10 mouse cellular contexts compared by ENCODE assay signal in the genomic region with DNA sequence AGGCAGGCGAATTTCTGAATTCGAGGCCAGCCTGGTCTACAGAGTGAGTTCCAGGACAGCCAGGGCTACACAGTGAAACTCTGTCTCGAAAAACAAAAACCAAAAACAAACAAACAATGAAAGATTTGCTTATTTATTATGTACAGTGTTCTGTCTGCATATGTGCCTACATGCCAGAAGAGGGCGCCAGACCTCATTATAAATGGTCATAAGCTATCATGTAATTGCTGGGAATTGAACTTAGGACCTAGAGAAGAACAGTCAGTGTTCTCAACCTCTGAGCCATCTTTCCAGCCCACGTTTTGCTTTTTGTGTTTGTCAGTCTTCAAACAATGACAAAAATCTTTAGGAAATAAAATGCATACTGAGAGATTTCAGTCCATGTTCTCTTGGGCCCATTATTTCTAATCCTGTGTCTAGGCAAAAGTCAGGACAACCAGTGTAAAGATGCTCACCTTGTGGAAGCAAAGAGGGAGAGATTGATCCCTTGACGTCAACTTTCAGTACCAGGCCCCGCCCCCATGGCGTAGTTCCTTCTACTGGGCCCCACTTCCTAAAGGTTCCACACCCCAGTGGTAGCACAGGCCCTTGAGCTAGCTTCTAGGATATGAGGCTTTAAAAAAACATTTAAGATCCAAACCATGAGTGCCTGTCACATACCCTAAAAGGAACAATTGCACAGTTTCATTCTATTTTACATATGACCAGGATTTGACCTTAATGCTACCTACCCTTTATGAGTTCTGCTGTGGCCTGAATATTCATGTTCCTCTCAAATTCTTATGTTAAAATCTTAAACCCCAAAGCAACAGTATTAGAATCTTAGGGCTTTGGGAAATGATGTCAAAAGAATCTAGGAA. TPM values are rescaled to one million over a fixed set of nuclear protein-coding genes. Genes with fewer than 3 reads are reported as not detected.
DNase-seq lines count a peak whose midpoint lies in the region; ATAC-seq and TF ChIP-seq lines count a peak whose summit lies in the region.
"Had no signal": no experiment of that assay in that cellular context is flagged by ENCODE, and none has a peak within 500 bp of the region (broad histone marks: within the 10 kb centered on the region; RNA-seq: fewer than 3 reads in every experiment).

No protein-coding gene starts in this region.

- TF ChIP-seq EP300 in heart, postnatal 0 days (IDR thresholded peaks at IDR 0.05; ENCODE audit: low read depth): no peak

- ATAC-seq in heart, postnatal 0 days (ENCODE audit: insufficient read depth, low read depth): no peak
- no peak for ATAC-seq in midbrain, embryonic 15.5 days (replicated peaks)

- H3K9ac ChIP-seq in heart, postnatal 0 days (replicated peaks; ENCODE audit: low read depth, low read length): no peak overlapping the region
- H3K9ac ChIP-seq in midbrain, embryonic 15.5 days: no peak overlapping the region

- intact Hi-C loops in heart, postnatal 14 days (cut with DNase I): no loop called here

- DNase-seq in heart, postnatal 0 days (ENCODE audit: low spot score): no peak
- DNase-seq in heart, postnatal 14 days: no peak
- DNase-seq in thymus, adult 2 months: peak; percentile 14
- no peak for DNase-seq in thymus, adult 18-20 months
- DNase-seq in brain, embryonic 14.5 days (ENCODE audit: low read depth): peak; percentile 32
- peak; percentile 26 for DNase-seq in thymus, postnatal 14 days
- DNase-seq in right cerebral cortex, adult 18-20 months: no peak
- DNase-seq: heart, postnatal 36 days had no signal

- TF ChIP-seq CTCF in heart, postnatal 0 days (IDR thresholded peaks at IDR 0.05; ENCODE audit: low read depth): peak; percentile 36
- TF ChIP-seq CTCF in thymus, adult 2 months (IDR thresholded peaks at IDR 0.05; ENCODE audit: borderline replicate concordance, control insufficient read depth, extremely low read depth, insufficient read depth, low read length, poor library complexity): no peak
- peak; percentile 4; the same call in 1 of the 2 replicates for TF ChIP-seq CTCF in brain, embryonic 14.5 days (IDR thresholded peaks at IDR 0.05; ENCODE audit: borderline replicate concordance, extremely low read depth, insufficient read depth, insufficient read length)

- H3K36me3 ChIP-seq in heart, postnatal 0 days (replicated peaks; ENCODE audit: control insufficient read depth, insufficient read depth, low read length): no peaks in the 10 kb centered on the region
- no peaks in the 10 kb centered on the region for H3K36me3 ChIP-seq in thymus, adult 2 months (ENCODE audit: control insufficient read depth, insufficient read depth, low read length)
- H3K36me3 ChIP-seq in midbrain, embryonic 15.5 days (replicated peaks): no peaks in the 10 kb centered on the region
- H3K36me3 ChIP-seq: limb, embryonic 10.5 days had no signal

- H3K4me3 ChIP-seq in heart, postnatal 0 days (ENCODE audit: low read depth, low read length): no peak overlapping the region
- H3K4me3 ChIP-seq in thymus, adult 2 months (ENCODE audit: control insufficient read depth, insufficient read depth, low read length): no peak overlapping the region
- no peak overlapping the region for H3K4me3 ChIP-seq in midbrain, embryonic 15.5 days
- H3K4me3 ChIP-seq: limb, embryonic 10.5 days had no signal

- no peak for TF ChIP-seq POLR2A in thymus, adult 2 months (IDR thresholded peaks at IDR 0.05; ENCODE audit: control insufficient read depth, extremely low read depth, insufficient read depth, low read length, poor library complexity)
- no peak for TF ChIP-seq POLR2A in brain, embryonic 14.5 days (IDR thresholded peaks at IDR 0.05; ENCODE audit: borderline replicate concordance, extremely low read depth, insufficient read depth, insufficient read length, poor library complexity, severe bottlenecking)

- no peak overlapping the region for H3K27ac ChIP-seq in heart, postnatal 0 days (ENCODE audit: low read depth)
- no peak overlapping the region for H3K27ac ChIP-seq in thymus, adult 2 months (ENCODE audit: control insufficient read depth, insufficient read depth, low read length)
- H3K27ac ChIP-seq in midbrain, embryonic 15.5 days: no peak overlapping the region
- H3K27ac ChIP-seq: limb, embryonic 10.5 days had no signal

- H3K4me2 ChIP-seq in heart, postnatal 0 days (ENCODE audit: low read depth, low read length): no peak overlapping the region
- no peak overlapping the region for H3K4me2 ChIP-seq in midbrain, embryonic 15.5 days

- H3K4me1 ChIP-seq in heart, postnatal 0 days (ENCODE audit: control insufficient read depth, insufficient read depth): no peaks in the 10 kb centered on the region
- no peaks in the 10 kb centered on the region; the same call in 1 of the 2 replicates for H3K4me1 ChIP-seq in thymus, adult 2 months (replicated peaks; ENCODE audit: control insufficient read depth, insufficient read depth, low read length)
- H3K4me1 ChIP-seq in midbrain, embryonic 15.5 days: no peaks in the 10 kb centered on the region

- H3K9me3 ChIP-seq in heart, postnatal 0 days (replicated peaks; ENCODE audit: control insufficient read depth, low read length): no peaks in the 10 kb centered on the region
- H3K9me3 ChIP-seq in midbrain, embryonic 15.5 days: no peaks in the 10 kb centered on the region
- H3K9me3 ChIP-seq: limb, embryonic 10.5 days had no signal

- H3K27me3 ChIP-seq in heart, postnatal 0 days (ENCODE audit: control insufficient read depth, insufficient read depth, low read length): no peaks in the 10 kb centered on the region
- no peaks in the 10 kb centered on the region for H3K27me3 ChIP-seq in thymus, adult 2 months (ENCODE audit: control insufficient read depth, insufficient read depth, low read length)
- H3K27me3 ChIP-seq in midbrain, embryonic 15.5 days (replicated peaks): no peaks in the 10 kb centered on the region

- WGBS in heart, postnatal 0 days: 72% methylated on average over 8 of the region's 8 CpGs
- 77% methylated on average over 8 of the region's 8 CpGs for WGBS in thymus, adult 2 months
- 81% methylated on average over 8 of the region's 8 CpGs for WGBS in midbrain, embryonic 15.5 days

RNA-seq across cellular contexts. Expression of a gene that starts 54.0 kb away (rescaled TPM):
- not detected in 2 replicates for total RNA-seq in heart, postnatal 0 days (2014; rRNA removed; ENCODE audit: low replicate concordance)
- polyA plus RNA-seq in heart, postnatal 0 days (2015; fragmentation: Nextera tagmentation; extraction: Ambion mirVana): not detected in 2 replicates
- total RNA-seq in heart, postnatal 14 days (2021): not detected
- not detected in 2 replicates for polyA plus RNA-seq in thymus, adult 2 months (2012; rRNA removed)
- polyA plus RNA-seq in brain, embryonic 14.5 days (2012; rRNA removed): 0.16 TPM in 1 of 2 replicates, not detected in the other
- polyA plus RNA-seq in midbrain, embryonic 15.5 days (2015; fragmentation: Nextera tagmentation; extraction: Ambion mirVana): not detected in 2 replicates
- total RNA-seq: heart, postnatal 36 days had no signal
- polyA plus RNA-seq: limb, embryonic 10.5 days had no signal

Comparison
In these comparisons a context has a peak if more than half of its experiments do, and no peak if none do; other contexts are left out.
1. DNase-seq: peak in thymus, adult 2 months (single experiment), brain, embryonic 14.5 days (single experiment) and thymus, postnatal 14 days (single experiment); none in heart, postnatal 0 days (single experiment), heart, postnatal 14 days (0 of 2), thymus, adult 18-20 months (0 of 2) and right cerebral cortex, adult 18-20 months (single experiment).